Mouse (Mus musculus): ENCODE measurements around the gene Pramef6. TPM values are rescaled to one million over a fixed set of nuclear protein-coding genes. Genes with fewer than 3 reads are reported as not detected.
"Not testable (repeated sequence)": the region's sequence is repeated elsewhere in the genome, so short reads cannot be mapped to it uniquely, and the experiment has no call there.

The Pramef6 gene
- polyA plus RNA-seq (2014; fragmentation: Nextera tagmentation; extraction: Ambion mirVana) = not detected in 2 replicates

DNA sequence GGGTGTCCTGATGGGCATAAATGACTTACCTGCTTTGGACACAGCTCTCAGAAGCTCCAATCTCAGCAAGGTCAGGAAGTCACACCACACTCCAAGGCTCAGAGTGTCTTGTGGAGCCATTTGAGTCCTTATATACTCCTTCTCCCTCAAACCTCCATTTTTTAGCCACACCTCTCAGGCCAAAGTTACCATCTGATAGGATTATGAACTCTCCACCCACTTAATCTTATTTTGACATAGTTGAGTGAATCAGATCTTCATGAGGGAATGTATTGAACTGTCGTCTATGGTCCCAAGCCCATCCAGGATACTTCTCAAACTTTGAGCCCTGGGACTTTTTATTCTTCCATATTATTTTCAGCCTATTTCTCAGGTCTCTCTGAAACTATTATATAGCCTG, at the start of gene Pramef6:
TSS of gene Pramef6 (minus strand) at position 101 of the 400 bp plus-strand sequence.
- H3K9ac ChIP-seq (replicated peaks; ENCODE audit: low read length); H3K27me3 ChIP-seq (ENCODE audit: control insufficient read depth, insufficient read depth, low read length); DNase-seq (ENCODE audit: low spot score); H3K4me3 ChIP-seq (ENCODE audit: low read depth, low read length); H3K4me1 ChIP-seq (ENCODE audit: control insufficient read depth, insufficient read depth, low read length); H3K27ac ChIP-seq (replicated peaks; ENCODE audit: low read depth, low read length); H3K36me3 ChIP-seq (replicated peaks; ENCODE audit: control insufficient read depth, insufficient read depth, low read depth, low read length); ATAC-seq (replicated peaks; ENCODE audit: insufficient number of reproducible peaks, low FRiP score, low TSS enrichment, low read depth); H3K4me2 ChIP-seq (ENCODE audit: low read depth, low read length); H3K9me3 ChIP-seq (replicated peaks; ENCODE audit: control insufficient read depth, low read length): not testable (repeated sequence)
- WGBS = 89% methylated on average over 1 of the region's 1 CpGs

DNA sequence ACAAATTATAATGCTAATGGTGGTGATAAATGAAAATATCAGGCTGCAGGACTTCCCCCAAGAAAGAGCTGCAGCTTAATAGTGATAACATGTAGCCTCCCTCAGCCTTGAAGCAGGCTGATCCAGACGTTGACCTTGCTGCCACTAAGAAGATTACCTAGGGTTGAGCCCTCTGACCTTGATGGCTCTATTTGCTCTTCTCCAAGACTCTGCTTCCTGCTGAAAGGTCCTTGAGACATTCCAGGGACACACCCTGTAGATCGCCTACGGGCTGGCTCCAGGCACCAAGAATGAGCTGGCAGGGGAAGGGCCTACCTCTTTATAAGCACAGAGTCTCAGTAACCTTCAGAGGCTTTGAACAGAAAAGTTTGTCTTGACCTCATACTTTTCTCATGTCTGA, 5.8 kb downstream of the Pramef6 start:
- H3K9me3 ChIP-seq (replicated peaks; ENCODE audit: control insufficient read depth, low read length); H3K27me3 ChIP-seq (ENCODE audit: control insufficient read depth, insufficient read depth, low read length); H3K36me3 ChIP-seq (replicated peaks; ENCODE audit: control insufficient read depth, insufficient read depth, low read depth, low read length); ATAC-seq (replicated peaks; ENCODE audit: insufficient number of reproducible peaks, low FRiP score, low TSS enrichment, low read depth); H3K4me2 ChIP-seq (ENCODE audit: low read depth, low read length); DNase-seq (ENCODE audit: low spot score); H3K4me3 ChIP-seq (ENCODE audit: low read depth, low read length); H3K4me1 ChIP-seq (ENCODE audit: control insufficient read depth, insufficient read depth, low read length); H3K27ac ChIP-seq (replicated peaks; ENCODE audit: low read depth, low read length); H3K9ac ChIP-seq (replicated peaks; ENCODE audit: low read length): not testable (repeated sequence)
- WGBS = 90% methylated on average over 3 of the region's 3 CpGs

DNA sequence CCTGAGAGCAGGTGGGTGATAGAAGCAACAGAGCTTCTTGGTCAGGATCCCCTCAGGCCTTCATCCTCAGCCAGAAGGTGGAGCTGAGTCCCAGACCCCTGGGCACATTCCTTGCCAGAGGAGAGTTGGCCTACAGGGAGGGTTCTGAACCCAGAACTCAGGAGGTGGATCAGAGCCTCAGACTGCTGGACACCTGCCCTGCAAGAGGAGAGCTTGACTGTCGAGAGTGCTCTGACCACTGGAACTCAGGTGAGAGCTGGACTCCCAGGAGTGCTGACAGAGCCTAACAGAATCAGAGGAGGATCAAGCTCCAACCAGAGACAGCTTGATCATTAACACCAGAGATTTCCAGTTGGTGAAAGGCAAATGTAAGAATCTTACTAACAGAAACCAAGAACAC, 17.8 kb downstream of the Pramef6 start:
- H3K36me3 ChIP-seq (replicated peaks; ENCODE audit: control insufficient read depth, insufficient read depth, low read depth, low read length); H3K4me2 ChIP-seq (ENCODE audit: low read depth, low read length); DNase-seq (ENCODE audit: low spot score); H3K9me3 ChIP-seq (replicated peaks; ENCODE audit: control insufficient read depth, low read length); H3K27me3 ChIP-seq (ENCODE audit: control insufficient read depth, insufficient read depth, low read length); H3K4me3 ChIP-seq (ENCODE audit: low read depth, low read length); ATAC-seq (replicated peaks; ENCODE audit: insufficient number of reproducible peaks, low FRiP score, low TSS enrichment, low read depth); H3K9ac ChIP-seq (replicated peaks; ENCODE audit: low read length); H3K27ac ChIP-seq (replicated peaks; ENCODE audit: low read depth, low read length); H3K4me1 ChIP-seq (ENCODE audit: control insufficient read depth, insufficient read depth, low read length): not testable (repeated sequence)
- WGBS = 75% methylated on average over 1 of the region's 1 CpGs

DNA sequence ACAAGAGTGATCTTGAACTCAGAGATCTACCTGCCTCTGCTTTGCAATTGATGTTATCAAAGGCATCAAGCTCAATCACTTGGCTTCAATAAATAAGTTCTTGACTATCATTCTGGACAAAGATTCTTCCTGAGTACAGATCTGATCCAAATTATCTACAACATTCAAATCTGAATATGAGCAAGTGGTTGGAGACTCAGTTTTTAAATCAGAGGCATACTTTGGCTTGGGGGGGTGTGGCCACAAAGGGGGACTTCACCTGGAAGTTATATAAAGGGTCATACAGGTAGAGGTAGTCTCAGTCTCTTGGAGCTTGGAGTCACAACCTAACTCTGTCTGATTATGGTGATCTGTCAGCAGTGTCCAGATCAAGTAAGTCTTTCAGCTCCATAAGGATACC, 54.0 kb downstream of the Pramef6 start, which contains the start of gene Gm13103:
TSS of gene Gm13103 (plus strand) at position 301 of the 400 bp plus-strand sequence.
- not testable (repeated sequence) for H3K9me3 ChIP-seq (replicated peaks; ENCODE audit: control insufficient read depth, low read length); H3K27me3 ChIP-seq (ENCODE audit: control insufficient read depth, insufficient read depth, low read length); H3K27ac ChIP-seq (replicated peaks; ENCODE audit: low read depth, low read length); H3K4me2 ChIP-seq (ENCODE audit: low read depth, low read length); ATAC-seq (replicated peaks; ENCODE audit: insufficient number of reproducible peaks, low FRiP score, low TSS enrichment, low read depth); H3K9ac ChIP-seq (replicated peaks; ENCODE audit: low read length); DNase-seq (ENCODE audit: low spot score); H3K4me3 ChIP-seq (ENCODE audit: low read depth, low read length); H3K36me3 ChIP-seq (replicated peaks; ENCODE audit: control insufficient read depth, insufficient read depth, low read depth, low read length); H3K4me1 ChIP-seq (ENCODE audit: control insufficient read depth, insufficient read depth, low read length)

Other genes with a start within 250 kb of the Pramef6 start
- not detected in 2 replicates for gene Gm13088, start 243.1 kb downstream of the Pramef6 start, polyA plus RNA-seq (2014; fragmentation: Nextera tagmentation; extraction: Ambion mirVana)
- gene Gm13089, start 197.7 kb downstream of the Pramef6 start, polyA plus RNA-seq (2014; fragmentation: Nextera tagmentation; extraction: Ambion mirVana) = not detected in 2 replicates
- not detected in 2 replicates for gene Gm13078, start 180.9 kb downstream of the Pramef6 start, polyA plus RNA-seq (2014; fragmentation: Nextera tagmentation; extraction: Ambion mirVana)
- not detected in 2 replicates for gene Gm13023, start 111.0 kb downstream of the Pramef6 start, polyA plus RNA-seq (2014; fragmentation: Nextera tagmentation; extraction: Ambion mirVana)
- gene Gm13084, start 84.3 kb downstream of the Pramef6 start, polyA plus RNA-seq (2014; fragmentation: Nextera tagmentation; extraction: Ambion mirVana) = not detected in 2 replicates
- not detected in 2 replicates for gene Gm13103, start 53.9 kb downstream of the Pramef6 start, polyA plus RNA-seq (2014; fragmentation: Nextera tagmentation; extraction: Ambion mirVana)
- gene Pramef25, start 50.6 kb upstream of the Pramef6 start, polyA plus RNA-seq (2014; fragmentation: Nextera tagmentation; extraction: Ambion mirVana) = not detected in 2 replicates
- gene Gm13101, start 66.6 kb upstream of the Pramef6 start, polyA plus RNA-seq (2014; fragmentation: Nextera tagmentation; extraction: Ambion mirVana) = not detected in 2 replicates
- gene Pramef17, start 94.0 kb upstream of the Pramef6 start, polyA plus RNA-seq (2014; fragmentation: Nextera tagmentation; extraction: Ambion mirVana) = not detected in 2 replicates
- gene Pramel4, start 158.7 kb upstream of the Pramef6 start, polyA plus RNA-seq (2014; fragmentation: Nextera tagmentation; extraction: Ambion mirVana) = not detected in 2 replicates
- not detected in 2 replicates for gene Gm13102, start 206.1 kb upstream of the Pramef6 start, polyA plus RNA-seq (2014; fragmentation: Nextera tagmentation; extraction: Ambion mirVana)